Mouse (Mus musculus) neural tube, embryonic 11.5 days (tissue): ENCODE results near the gene Calcr. TPM values are rescaled to one million over a fixed set of nuclear protein-coding genes. Genes with fewer than 3 reads are reported as not detected.
"Not testable (repeated sequence)": the region's sequence is repeated elsewhere in the genome, so short reads cannot be mapped to it uniquely, and the experiment has no call there.

Experiments used
- ATAC-seq: fragments of 200-750 bp; cut with Nextera tagmentation; 2 replicates; pipeline ENCODE4 v1.8.0; 2017; ENCODE audit warnings: moderate number of reproducible peaks, mild to moderate bottlenecking, moderate TSS enrichment, moderate library complexity; ENCODE audit not compliant: insufficient read depth, low FRiP score, low TSS enrichment
- DNase-seq: peaks from one replicate; pipeline ENCODE4 v3.0.0-alpha.2; 2015; ENCODE audit warnings: low spot score
- H3K27ac ChIP-seq: fragments of 300-500 bp; sonication (generic); 2 replicates; pipeline ENCODE4 v1.5.1; 2014; ENCODE audit warnings: low read depth, mild to moderate bottlenecking, low read length
- H3K27me3 ChIP-seq: fragments of 300-500 bp; sonication (generic); 2 replicates; pipeline ENCODE4 v1.6.1; 2014; ENCODE audit warnings: mild to moderate bottlenecking, low read length, mixed read lengths; ENCODE audit not compliant: control insufficient read depth, insufficient read depth
- H3K36me3 ChIP-seq: fragments of 300-500 bp; sonication (generic); 2 replicates; pipeline ENCODE4 v1.6.1; 2014; ENCODE audit warnings: mild to moderate bottlenecking, low read length, moderate library complexity, mixed read lengths; ENCODE audit not compliant: control insufficient read depth, insufficient read depth
- H3K4me1 ChIP-seq: fragments of 300-500 bp; sonication (generic); 2 replicates; pipeline ENCODE4 v1.6.1; 2014; ENCODE audit warnings: low read length, mixed read lengths; ENCODE audit not compliant: control insufficient read depth, insufficient read depth
- H3K4me2 ChIP-seq: fragments of 300-500 bp; sonication (generic); 2 replicates; pipeline ENCODE4 v1.6.1; 2014; ENCODE audit warnings: low read depth, mild to moderate bottlenecking, moderate library complexity
- H3K4me3 ChIP-seq: fragments of 300-500 bp; sonication (generic); 2 replicates; pipeline ENCODE4 v1.5.1; 2014; ENCODE audit warnings: low read depth, low read length
- H3K9ac ChIP-seq: fragments of 300-500 bp; sonication (generic); 2 replicates; pipeline ENCODE4 v1.6.1; 2014; ENCODE audit warnings: mild to moderate bottlenecking, low read length
- H3K9me3 ChIP-seq: fragments of 300-500 bp; sonication (generic); 2 replicates; pipeline ENCODE4 v1.6.1; 2016; ENCODE audit warnings: low read length; ENCODE audit not compliant: control insufficient read depth
- WGBS: fragments of 180-500 bp; shearing (Covaris S2); extraction: QIAGEN DNeasy Blood & Tissue Kit; methylation state at CpG from one replicate; pipeline ENCODE4 v1.1.7; 2014; 5-methylcytosine and 5-hydroxymethylcytosine counted together
- microRNA counts: library from miRNA; unstranded; fragments of <30 nt; microRNA quantifications from one replicate; lab custom pipeline; 2015
- microRNA-seq: library from miRNA; unstranded; fragments of <30 nt; microRNA quantifications from one replicate; pipeline ENCODE4, GENCODE M21; 2016
- polyA plus RNA-seq: library from polyadenylated mRNA; unstranded; fragments of >200 nt; fragmentation: Nextera tagmentation; extraction: Ambion mirVana; gene quantifications from 2 replicates; pipeline ENCODE4 v1.2.1, GENCODE M21; 2014

Calcr gene
- polyA plus RNA-seq, 1 experiment from 2014 or later, result 0.23 TPM

DNA sequence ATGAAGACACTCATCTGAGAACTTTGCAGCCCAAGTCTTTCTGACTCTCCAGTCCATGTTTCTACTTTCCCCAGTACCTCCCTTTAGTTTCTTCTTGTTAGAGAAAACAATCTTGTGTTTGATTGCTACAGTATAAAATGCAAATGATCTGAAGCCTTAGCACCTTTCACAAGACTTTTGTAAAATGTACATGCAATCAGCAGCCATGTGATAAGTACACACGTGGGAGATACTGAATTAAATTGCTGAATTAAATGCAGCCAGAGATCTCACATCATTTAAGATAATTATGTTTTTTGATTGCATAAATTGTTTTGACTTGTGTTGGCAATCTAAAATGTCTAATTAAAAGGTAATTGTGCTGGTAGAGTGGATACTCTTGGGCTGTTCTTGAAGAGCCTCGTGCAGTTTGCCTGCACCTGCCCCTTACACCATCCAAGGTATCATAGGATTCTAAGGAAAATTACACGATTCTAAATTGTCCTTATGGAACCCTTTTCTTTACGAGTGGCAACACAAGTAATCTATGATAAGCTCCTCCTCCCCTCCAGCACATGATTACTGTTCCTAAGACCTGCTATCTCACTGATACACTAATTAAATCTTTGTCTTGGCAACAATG, 34.2 kb downstream of the Calcr start:
- no peak for DNase-seq
- no peaks in the 10 kb centered on the region for H3K9me3 ChIP-seq
- H3K4me2 ChIP-seq, result no peak overlapping the region
- H3K9ac ChIP-seq, result no peak overlapping the region
- H3K4me1 ChIP-seq, result no peaks in the 10 kb centered on the region
- no peak for ATAC-seq
- 79% methylated on average over 4 of the region's 4 CpGs for WGBS
- no peaks in the 10 kb centered on the region for H3K36me3 ChIP-seq
- no peaks in the 10 kb centered on the region for H3K27me3 ChIP-seq
- no peak overlapping the region for H3K4me3 ChIP-seq
- no peak overlapping the region for H3K27ac ChIP-seq

DNA sequence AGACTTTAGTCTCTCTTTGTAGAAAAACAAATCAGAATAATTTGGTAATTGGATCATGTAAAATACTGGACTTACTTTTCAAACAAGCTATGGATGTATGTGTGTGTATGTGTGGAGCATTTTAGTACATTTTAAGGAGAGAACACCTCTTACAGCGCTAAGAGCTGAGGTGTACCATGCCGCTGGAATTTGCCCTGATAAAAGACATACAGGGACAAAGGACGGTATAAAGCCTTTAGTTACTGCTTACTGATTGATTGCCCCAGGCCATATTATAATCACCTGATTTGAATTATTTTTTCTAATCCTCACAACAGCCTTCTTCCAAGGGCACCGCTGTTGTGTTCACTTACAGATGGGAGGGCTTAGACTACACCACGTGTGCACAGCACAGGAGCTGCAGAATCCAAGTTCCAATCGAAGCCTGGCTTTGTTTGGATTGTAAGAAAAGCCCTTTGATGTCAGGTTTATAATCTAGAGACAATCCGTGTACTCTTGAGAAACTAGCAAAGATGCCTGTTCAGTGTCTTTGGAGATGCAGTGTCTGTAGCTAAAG, 76.3 kb downstream of the Calcr start:
- no peak overlapping the region for H3K4me3 ChIP-seq
- no peaks in the 10 kb centered on the region for H3K27me3 ChIP-seq
- WGBS, result 84% methylated on average over 7 of the region's 7 CpGs
- H3K9me3 ChIP-seq, result no peaks in the 10 kb centered on the region
- H3K9ac ChIP-seq, result no peak overlapping the region
- no peak overlapping the region for H3K4me2 ChIP-seq
- no peak overlapping the region for H3K27ac ChIP-seq
- DNase-seq, result no peak
- ATAC-seq, result no peak
- no peaks in the 10 kb centered on the region for H3K36me3 ChIP-seq
- H3K4me1 ChIP-seq, result no peaks in the 10 kb centered on the region

DNA sequence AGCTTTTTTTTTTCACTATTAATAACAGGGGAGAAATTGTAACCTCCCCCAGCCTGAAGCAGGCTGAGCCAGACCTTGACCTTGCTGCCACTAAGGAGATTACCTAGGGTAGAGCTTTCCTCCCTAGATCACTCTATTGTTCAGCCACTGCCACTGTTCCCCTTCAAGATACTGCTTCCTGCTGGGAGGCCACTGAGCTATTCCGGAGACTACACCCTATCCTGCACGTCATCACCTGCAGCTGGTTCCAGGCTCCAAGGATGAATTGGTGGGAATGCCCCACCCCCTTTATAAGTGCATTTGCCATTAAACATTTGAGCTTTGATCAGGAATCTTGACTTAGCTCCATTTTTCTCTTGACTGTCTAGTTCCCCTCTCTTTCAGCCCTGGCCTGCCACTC, 86.2 kb downstream of the Calcr start:
- WGBS, result 31% methylated on average over 2 of the region's 2 CpGs
- H3K4me1 ChIP-seq, H3K9ac ChIP-seq, H3K36me3 ChIP-seq, H3K9me3 ChIP-seq, H3K27ac ChIP-seq, H3K4me2 ChIP-seq, DNase-seq, H3K27me3 ChIP-seq, ATAC-seq, H3K4me3 ChIP-seq: not testable (repeated sequence)

DNA sequence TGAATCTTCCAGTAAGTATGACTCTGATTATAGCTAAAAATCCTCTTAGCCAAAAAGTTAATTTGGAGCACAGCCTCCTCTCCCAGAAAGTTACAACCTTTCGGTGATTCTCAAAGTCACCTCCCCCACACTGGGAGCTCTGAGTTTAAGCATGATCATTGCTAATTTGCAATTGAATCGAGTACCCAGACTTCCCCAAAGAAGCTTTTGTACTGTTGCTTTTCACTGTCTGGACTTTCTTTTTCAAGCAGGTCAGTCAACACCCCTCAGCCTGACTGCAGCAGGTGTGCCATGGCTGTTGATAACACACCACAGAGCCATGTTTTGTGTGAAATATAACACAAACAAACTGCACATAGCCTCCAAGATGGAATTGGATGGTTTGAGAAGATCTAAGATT, 86.7 kb downstream of the Calcr start:
- DNase-seq (no peak), ATAC-seq (no peak)
- Histone ChIP-seq H3K9ac (no peak overlapping the region), H3K27ac (no peak overlapping the region), H3K36me3 (no peaks in the 10 kb centered on the region), H3K4me3 (no peak overlapping the region), H3K4me1 (no peaks in the 10 kb centered on the region), H3K9me3 (no peaks in the 10 kb centered on the region), H3K27me3 (no peaks in the 10 kb centered on the region), H3K4me2 (no peak overlapping the region)
- 39% methylated on average over 2 of the region's 2 CpGs for WGBS

DNA sequence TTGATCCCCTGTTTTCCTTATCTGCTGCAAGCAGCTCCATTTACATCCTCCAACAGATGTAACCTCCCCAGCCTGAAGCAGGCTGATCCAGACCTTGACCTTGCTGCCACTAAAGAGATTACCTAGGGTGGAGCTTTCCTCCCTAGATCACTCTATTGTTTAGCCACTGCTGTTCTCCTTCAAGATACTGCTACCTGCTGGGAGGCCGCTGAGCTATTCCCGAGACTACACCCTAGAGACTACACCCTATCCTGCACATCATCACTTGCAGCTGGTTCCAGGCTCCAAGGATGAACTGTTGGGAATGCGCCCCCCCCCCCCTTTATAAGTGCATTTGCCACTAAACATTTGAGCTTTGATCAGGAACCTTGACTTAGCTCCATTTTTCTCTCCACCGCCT, 92.6 kb downstream of the Calcr start:
- not testable (repeated sequence) for H3K27me3 ChIP-seq, DNase-seq, ATAC-seq, H3K9me3 ChIP-seq, H3K27ac ChIP-seq, H3K36me3 ChIP-seq, H3K4me2 ChIP-seq, H3K4me1 ChIP-seq, H3K9ac ChIP-seq, H3K4me3 ChIP-seq
- WGBS, result 89% methylated on average over 4 of the region's 4 CpGs

DNA sequence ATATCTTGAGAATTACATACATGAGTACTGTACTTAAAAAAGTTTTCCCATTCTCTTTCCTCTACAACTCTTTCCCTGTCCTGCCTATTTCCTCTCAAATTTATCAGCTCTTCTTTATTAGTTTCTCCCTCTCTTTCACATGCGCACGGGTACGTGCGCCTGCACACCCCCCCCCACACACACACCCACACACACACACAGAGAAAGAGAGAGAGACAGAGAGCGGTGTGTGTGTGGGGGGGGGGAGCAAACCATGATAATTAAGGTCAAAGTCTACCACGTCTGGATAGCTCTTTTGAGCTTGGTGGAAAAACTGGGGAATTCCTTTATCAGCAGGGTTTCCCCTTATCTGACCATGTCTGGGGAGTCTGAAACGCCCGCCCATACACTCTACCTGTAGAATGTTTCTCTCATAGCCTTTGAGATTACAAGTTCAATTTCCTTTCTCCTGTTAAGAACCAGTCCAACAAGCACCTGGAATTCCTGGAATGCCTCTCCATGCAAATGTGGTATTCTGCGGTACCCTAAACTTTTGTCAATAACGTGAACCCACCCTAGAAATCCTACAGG, 100.3 kb downstream of the Calcr start:
- no peaks in the 10 kb centered on the region for H3K27me3 ChIP-seq
- DNase-seq (no peak), ATAC-seq (no peak)
- no peaks in the 10 kb centered on the region for H3K9me3 ChIP-seq
- WGBS, result 85% methylated on average over 10 of the region's 10 CpGs
- no peak overlapping the region for H3K4me2 ChIP-seq
- H3K4me3 ChIP-seq, result no peak overlapping the region
- no peak overlapping the region for H3K27ac ChIP-seq
- no peak overlapping the region for H3K9ac ChIP-seq
- no peaks in the 10 kb centered on the region for H3K36me3 ChIP-seq
- H3K4me1 ChIP-seq, result no peaks in the 10 kb centered on the region

DNA sequence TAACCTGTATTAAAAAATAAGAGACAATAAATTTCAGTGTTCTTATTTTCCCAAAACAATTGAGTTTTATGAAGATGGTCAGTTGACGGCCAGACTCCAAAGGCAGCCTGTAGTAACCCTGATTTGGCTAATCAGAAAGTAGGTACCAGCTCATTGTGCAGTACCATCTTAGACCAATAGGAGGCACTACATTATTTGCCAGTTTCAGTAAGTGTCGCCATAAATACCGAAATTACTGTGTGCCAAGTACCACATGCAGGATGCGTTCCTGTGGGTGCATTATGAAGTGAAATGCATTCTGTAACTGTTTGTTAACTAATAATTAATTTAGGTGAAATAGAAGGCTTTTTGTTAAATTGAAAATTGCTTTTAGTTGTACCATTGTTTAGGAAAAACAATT, 106.1 kb downstream of the Calcr start:
- no peak for DNase-seq
- 94% methylated on average over 4 of the region's 4 CpGs for WGBS
- H3K9ac ChIP-seq, result no peak overlapping the region
- no peaks in the 10 kb centered on the region for H3K27me3 ChIP-seq
- ATAC-seq, result no peak
- H3K36me3 ChIP-seq, result no peaks in the 10 kb centered on the region
- no peak overlapping the region for H3K4me3 ChIP-seq
- no peak overlapping the region for H3K4me2 ChIP-seq
- H3K27ac ChIP-seq, result no peak overlapping the region
- no peaks in the 10 kb centered on the region for H3K9me3 ChIP-seq
- no peaks in the 10 kb centered on the region for H3K4me1 ChIP-seq

MicroRNA genes within 50 kb of the gene (microRNA counts, 519-probe panel; counts per million panel counts)
- microRNA mmu-miR-489 (lab: Ali Mortazavi, UCI) (171 counts per million, percentile 57 among the panel's probes with 10 or more counts), microRNA mmu-miR-653 (lab: Ali Mortazavi, UCI) (171 counts per million, percentile 57 among the panel's probes with 10 or more counts)

Small RNA genes lying within 50 kb of the gene (microRNA-seq; reads per million reads assigned to microRNA genes)
- not detected for gene Mir489
- gene Mir653, result not detected

Other genes with a start within 250 kb of the Calcr start
- gene Tfpi2, start 224.2 kb upstream of the Calcr start, polyA plus RNA-seq, result 0.15 and 0.74 TPM in 2 replicates
- gene Gngt1, start 229.1 kb upstream of the Calcr start, polyA plus RNA-seq, result not detected in 2 replicates
- gene Gng11, start 239.2 kb upstream of the Calcr start, polyA plus RNA-seq, result 36.1 and 42.4 TPM in 2 replicates